Mouse (Mus musculus): ENCODE measurements around the gene Tmprss11e. TPM values are rescaled to one million over a fixed set of nuclear protein-coding genes. Genes with fewer than 3 reads are reported as not detected.

Gene Tmprss11e
- not detected in 2 replicates for polyA plus RNA-seq (2012; rRNA removed)

- Histone ChIP-seq H3K27ac (ENCODE audit: insufficient read depth, low read length) (no peak within 1 kb of the TSS), H3K4me1 (ENCODE audit: control insufficient read depth, insufficient read depth, low read length) (no peaks in the 10 kb centered on the region), H3K4me3 (replicated peaks; ENCODE audit: insufficient read depth, low read depth, low read length) (no peak within 1 kb of the TSS), H3K27me3 (ENCODE audit: control insufficient read depth, insufficient read depth, low read length) (no peaks in the 10 kb centered on the region)
- WGBS: 85% methylated on average over 4 of the region's 4 CpGs
- no peak for TF ChIP-seq CTCF (IDR thresholded peaks at IDR 0.05; ENCODE audit: borderline replicate concordance, insufficient read depth, low read depth, low read length)
- TF ChIP-seq POLR2A (IDR thresholded peaks at IDR 0.05; ENCODE audit: borderline replicate concordance, insufficient read depth, low read length): no peak
- DNase-seq: no peak
These were observed at the start of gene Tmprss11e for GRCm38 (mm10) chr5:86745715-86746114. Tmprss11e (minus strand) TSS chr5:86745815.

GRCm38 (mm10) chr5:86792807-86793206, 47.2 kb upstream of the Tmprss11e start:
- no peak for DNase-seq
- Histone ChIP-seq H3K27ac (ENCODE audit: insufficient read depth, low read length) (no peak overlapping the region), H3K4me1 (ENCODE audit: control insufficient read depth, insufficient read depth, low read length) (no peaks in the 10 kb centered on the region), H3K27me3 (ENCODE audit: control insufficient read depth, insufficient read depth, low read length) (no peaks in the 10 kb centered on the region), H3K4me3 (replicated peaks; ENCODE audit: insufficient read depth, low read depth, low read length) (no peak overlapping the region)
- WGBS: 78% methylated on average over 8 of the region's 8 CpGs
- TF ChIP-seq POLR2A (IDR thresholded peaks at IDR 0.05; ENCODE audit: borderline replicate concordance, insufficient read depth, low read length) (no peak), CTCF (IDR thresholded peaks at IDR 0.05; ENCODE audit: borderline replicate concordance, insufficient read depth, low read depth, low read length) (no peak)

- Histone ChIP-seq H3K4me3 (replicated peaks; ENCODE audit: insufficient read depth, low read depth, low read length) (no peak overlapping the region), H3K4me1 (ENCODE audit: control insufficient read depth, insufficient read depth, low read length) (no peaks in the 10 kb centered on the region), H3K27me3 (ENCODE audit: control insufficient read depth, insufficient read depth, low read length) (no peaks in the 10 kb centered on the region), H3K27ac (ENCODE audit: insufficient read depth, low read length) (no peak overlapping the region)
- 62% methylated on average over 4 of the region's 4 CpGs for WGBS
- DNase-seq: no peak
- TF ChIP-seq CTCF (IDR thresholded peaks at IDR 0.05; ENCODE audit: borderline replicate concordance, insufficient read depth, low read depth, low read length): no peak
- TF ChIP-seq POLR2A (IDR thresholded peaks at IDR 0.05; ENCODE audit: borderline replicate concordance, insufficient read depth, low read length): no peak
These were observed 46.6 kb upstream of the Tmprss11e start for GRCm38 (mm10) chr5:86792249-86792648.

- TF ChIP-seq CTCF (IDR thresholded peaks at IDR 0.05; ENCODE audit: borderline replicate concordance, insufficient read depth, low read depth, low read length) (no peak), POLR2A (IDR thresholded peaks at IDR 0.05; ENCODE audit: borderline replicate concordance, insufficient read depth, low read length) (no peak)
- WGBS: 68% methylated on average over 2 of the region's 2 CpGs
- DNase-seq: no peak
- H3K4me3 ChIP-seq (replicated peaks; ENCODE audit: insufficient read depth, low read depth, low read length): no peak overlapping the region
- H3K27ac ChIP-seq (ENCODE audit: insufficient read depth, low read length): no peak overlapping the region
- no peaks in the 10 kb centered on the region for H3K4me1 ChIP-seq (ENCODE audit: control insufficient read depth, insufficient read depth, low read length)
- H3K27me3 ChIP-seq (ENCODE audit: control insufficient read depth, insufficient read depth, low read length): no peaks in the 10 kb centered on the region
These were observed 44.3 kb upstream of the Tmprss11e start for GRCm38 (mm10) chr5:86789954-86790353.

GRCm38 (mm10) chr5:86786798-86787197, 41.2 kb upstream of the Tmprss11e start:
- no peak for DNase-seq
- no peak overlapping the region for H3K27ac ChIP-seq (ENCODE audit: insufficient read depth, low read length)
- H3K4me3 ChIP-seq (replicated peaks; ENCODE audit: insufficient read depth, low read depth, low read length): no peak overlapping the region
- WGBS: 42% methylated on average over 1 of the region's 1 CpGs
- H3K27me3 ChIP-seq (ENCODE audit: control insufficient read depth, insufficient read depth, low read length): no peaks in the 10 kb centered on the region
- H3K4me1 ChIP-seq (ENCODE audit: control insufficient read depth, insufficient read depth, low read length): no peaks in the 10 kb centered on the region
- TF ChIP-seq CTCF (IDR thresholded peaks at IDR 0.05; ENCODE audit: borderline replicate concordance, insufficient read depth, low read depth, low read length): no peak
- no peak for TF ChIP-seq POLR2A (IDR thresholded peaks at IDR 0.05; ENCODE audit: borderline replicate concordance, insufficient read depth, low read length)

- TF ChIP-seq POLR2A (IDR thresholded peaks at IDR 0.05; ENCODE audit: borderline replicate concordance, insufficient read depth, low read length) (no peak), CTCF (IDR thresholded peaks at IDR 0.05; ENCODE audit: borderline replicate concordance, insufficient read depth, low read depth, low read length) (no peak)
- WGBS: 71% methylated on average over 1 of the region's 1 CpGs
- no peak overlapping the region for H3K4me3 ChIP-seq (replicated peaks; ENCODE audit: insufficient read depth, low read depth, low read length)
- H3K4me1 ChIP-seq (ENCODE audit: control insufficient read depth, insufficient read depth, low read length): no peaks in the 10 kb centered on the region
- H3K27ac ChIP-seq (ENCODE audit: insufficient read depth, low read length): no peak overlapping the region
- no peaks in the 10 kb centered on the region for H3K27me3 ChIP-seq (ENCODE audit: control insufficient read depth, insufficient read depth, low read length)
- no peak for DNase-seq
These were observed 38.6 kb upstream of the Tmprss11e start for GRCm38 (mm10) chr5:86784205-86784604.

GRCm38 (mm10) chr5:86783059-86783458, 37.4 kb upstream of the Tmprss11e start:
- Histone ChIP-seq H3K27me3 (ENCODE audit: control insufficient read depth, insufficient read depth, low read length) (no peaks in the 10 kb centered on the region; the same call in 1 of the 2 replicates), H3K27ac (ENCODE audit: insufficient read depth, low read length) (no peak overlapping the region), H3K4me1 (ENCODE audit: control insufficient read depth, insufficient read depth, low read length) (no peaks in the 10 kb centered on the region), H3K4me3 (replicated peaks; ENCODE audit: insufficient read depth, low read depth, low read length) (no peak overlapping the region)
- TF ChIP-seq POLR2A (IDR thresholded peaks at IDR 0.05; ENCODE audit: borderline replicate concordance, insufficient read depth, low read length): no peak
- no peak for TF ChIP-seq CTCF (IDR thresholded peaks at IDR 0.05; ENCODE audit: borderline replicate concordance, insufficient read depth, low read depth, low read length)
- no peak for DNase-seq
- 74% methylated on average over 8 of the region's 8 CpGs for WGBS

GRCm38 (mm10) chr5:86778471-86778870, 32.9 kb upstream of the Tmprss11e start:
- WGBS: 55% methylated on average over 1 of the region's 1 CpGs
- no peak for DNase-seq
- TF ChIP-seq CTCF (IDR thresholded peaks at IDR 0.05; ENCODE audit: borderline replicate concordance, insufficient read depth, low read depth, low read length): no peak
- TF ChIP-seq POLR2A (IDR thresholded peaks at IDR 0.05; ENCODE audit: borderline replicate concordance, insufficient read depth, low read length): no peak
- no peak overlapping the region for H3K27ac ChIP-seq (ENCODE audit: insufficient read depth, low read length)
- H3K4me3 ChIP-seq (replicated peaks; ENCODE audit: insufficient read depth, low read depth, low read length): no peak overlapping the region
- H3K27me3 ChIP-seq (ENCODE audit: control insufficient read depth, insufficient read depth, low read length): no peaks in the 10 kb centered on the region; the same call in 1 of the 2 replicates
- no peaks in the 10 kb centered on the region for H3K4me1 ChIP-seq (ENCODE audit: control insufficient read depth, insufficient read depth, low read length)
